Mouse (Mus musculus) activated CD4-positive, CD25-positive, alpha-beta regulatory T cell, adult 4 months (primary cell): ENCODE results near the gene Gm4788. TPM values are rescaled to one million over a fixed set of nuclear protein-coding genes. Genes with fewer than 3 reads are reported as not detected.
"Not testable (repeated sequence)": the region's sequence is repeated elsewhere in the genome, so short reads cannot be mapped to it uniquely, and the experiment has no call there.

ENCODE experiments used
- ATAC-seq: one replicate; pipeline ENCODE4 v1.8.0; 2017
- polyA plus RNA-seq, 2 experiments: library from polyadenylated mRNA; unstranded; fragments of 100-300 nt; shearing (Covaris generic); gene quantifications; one replicate each; pipeline ENCODE4 v1.2.1; 2017

Gm4788 gene
- polyA plus RNA-seq: not detected

DNA sequence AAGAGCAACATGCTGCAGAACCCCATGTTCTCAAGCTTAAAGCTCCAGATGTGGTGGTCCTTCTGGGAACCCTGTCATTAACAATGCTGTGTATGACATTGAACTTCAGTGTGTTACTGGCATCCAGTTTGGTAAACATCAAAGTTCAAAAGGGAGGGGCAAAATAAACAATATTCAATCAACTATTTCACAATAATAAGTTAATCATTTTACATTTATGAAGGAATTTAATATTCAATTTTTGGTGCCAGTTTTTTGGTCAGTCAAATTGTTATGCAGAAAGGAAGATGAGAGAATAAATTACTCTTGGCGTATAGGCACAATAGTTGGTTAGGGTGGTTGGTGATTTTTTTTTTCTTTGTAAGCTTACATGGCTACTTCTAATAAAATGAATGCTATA, at the start of gene Gm4788:
Gene Gm4788 (minus strand): TSS at position 101 of the 400 bp plus-strand sequence.
- no peak for ATAC-seq

DNA sequence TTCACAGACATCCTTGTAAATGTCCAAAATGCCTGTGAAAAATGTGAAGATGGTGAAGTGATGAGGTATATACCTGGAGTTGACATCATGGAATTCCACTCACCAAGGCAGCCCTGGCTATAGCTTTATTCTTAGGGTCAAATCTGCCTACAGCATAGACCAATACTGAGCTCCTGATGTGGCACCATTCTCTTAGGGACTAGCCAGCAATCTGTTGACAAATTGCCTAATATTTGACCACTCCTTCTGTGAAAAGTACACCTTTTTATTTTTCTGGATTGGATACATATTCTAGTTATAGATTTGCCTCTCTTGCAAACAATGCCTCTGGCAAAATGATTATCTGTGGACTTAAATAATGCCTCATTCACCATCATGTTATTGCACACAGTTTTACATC, 27.6 kb upstream of the Gm4788 start:
- ATAC-seq: no peak

DNA sequence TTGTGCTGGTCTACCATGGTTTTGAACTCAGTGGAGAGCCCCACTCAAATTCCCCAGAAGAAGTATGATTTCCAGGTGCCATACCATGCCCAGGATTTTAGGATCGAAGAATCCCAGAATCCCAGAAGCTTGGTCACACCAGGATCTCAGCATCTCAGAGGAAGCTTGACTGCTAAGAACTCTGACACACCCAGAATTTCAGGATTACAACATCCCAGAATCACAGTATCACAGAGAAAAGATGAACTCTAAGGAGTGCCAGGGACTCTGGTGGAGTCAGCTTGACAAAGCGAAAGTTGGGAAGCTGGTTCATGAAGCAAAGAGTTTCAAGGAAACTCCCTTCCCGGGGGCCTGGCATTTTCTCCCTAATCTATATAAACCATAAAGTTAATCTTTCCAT, 11.1 kb downstream of the Gm4788 start:
- ATAC-seq: not testable (repeated sequence)

GRCm38 (mm10) chr1:139716681-139717080, 64.4 kb downstream of the Gm4788 start:
- ATAC-seq: not testable (repeated sequence)

GRCm38 (mm10) chr1:139716249-139716648, 64.8 kb downstream of the Gm4788 start:
- ATAC-seq: not testable (repeated sequence)

GRCm38 (mm10) chr1:139649921-139650320, 131.1 kb downstream of the Gm4788 start:
- not testable (repeated sequence) for ATAC-seq

Other genes starting within 250 kb of the Gm4788 start
- not detected for gene Cfhr1, start 221.0 kb downstream of the Gm4788 start, polyA plus RNA-seq
- gene Cfhr2, start 77.5 kb upstream of the Gm4788 start, polyA plus RNA-seq: not detected